Mouse (Mus musculus): Measurements from ENCODE around the gene Dppa2. TPM values are rescaled to one million over a fixed set of nuclear protein-coding genes. Genes with fewer than 3 reads are reported as not detected.

Gene Dppa2
- not detected in 2 replicates for polyA plus RNA-seq (2015; fragmentation: Nextera tagmentation; extraction: Ambion mirVana)

- no peak within 1 kb of the TSS for H3K27ac ChIP-seq
- no peaks in the 10 kb centered on the region for H3K9me3 ChIP-seq (replicated peaks)
- H3K4me3 ChIP-seq (replicated peaks) = no peak within 1 kb of the TSS
- H3K36me3 ChIP-seq = no peaks in the 10 kb centered on the region
- H3K27me3 ChIP-seq = no peaks in the 10 kb centered on the region
- H3K4me1 ChIP-seq = no peaks in the 10 kb centered on the region
- WGBS = 74% methylated on average over 7 of the region's 7 CpGs
- no peak within 1 kb of the TSS for H3K9ac ChIP-seq
- no peak for ATAC-seq (replicated peaks; ENCODE audit: low FRiP score)
- no peak within 1 kb of the TSS for H3K4me2 ChIP-seq
Observed at GRCm38 (mm10) chr16:48303509-48303908, at the start of gene Dppa2. Gene Dppa2, plus strand, starts transcription at chr16:48303908.

- Histone ChIP-seq H3K4me1 (0 out of 2 replicates have a peak, but pooled peaks cover 5% of the 10 kb centered on the region), H3K27ac (no peak overlapping the region), H3K27me3 (no peaks in the 10 kb centered on the region), H3K36me3 (no peaks in the 10 kb centered on the region), H3K4me3 (replicated peaks) (no peak overlapping the region), H3K9ac (no peak overlapping the region), H3K9me3 (replicated peaks) (no peaks in the 10 kb centered on the region), H3K4me2 (no peak overlapping the region)
- WGBS = 94% methylated on average over 5 of the region's 5 CpGs
- no peak for ATAC-seq (replicated peaks; ENCODE audit: low FRiP score)
Observed at GRCm38 (mm10) chr16:48254584-48254983, 49.1 kb upstream of the Dppa2 start.

GRCm38 (mm10) chr16:48259519-48259918, 44.2 kb upstream of the Dppa2 start:
- Histone ChIP-seq H3K9me3 (replicated peaks) (no peaks in the 10 kb centered on the region), H3K9ac (no peak overlapping the region), H3K4me3 (replicated peaks) (no peak overlapping the region), H3K4me1 (0 out of 2 replicates have a peak, but pooled peaks cover 2% of the 10 kb centered on the region), H3K27me3 (no peaks in the 10 kb centered on the region), H3K27ac (no peak overlapping the region), H3K36me3 (no peaks in the 10 kb centered on the region), H3K4me2 (no peak overlapping the region)
- 89% methylated on average over 4 of the region's 4 CpGs for WGBS
- ATAC-seq (replicated peaks; ENCODE audit: low FRiP score) = no peak

- H3K9ac ChIP-seq = no peak overlapping the region
- H3K4me1 ChIP-seq = 0 out of 2 replicates have a peak, but pooled peaks cover 2% of the 10 kb centered on the region
- no peaks in the 10 kb centered on the region for H3K9me3 ChIP-seq (replicated peaks)
- ATAC-seq (replicated peaks; ENCODE audit: low FRiP score) = no peak
- no peak overlapping the region for H3K27ac ChIP-seq
- no peak overlapping the region for H3K4me2 ChIP-seq
- no peaks in the 10 kb centered on the region for H3K36me3 ChIP-seq
- 92% methylated on average over 1 of the region's 1 CpGs for WGBS
- no peak overlapping the region for H3K4me3 ChIP-seq (replicated peaks)
- no peaks in the 10 kb centered on the region for H3K27me3 ChIP-seq
Observed at GRCm38 (mm10) chr16:48262901-48263300, 40.8 kb upstream of the Dppa2 start.

GRCm38 (mm10) chr16:48265856-48266255, 37.9 kb upstream of the Dppa2 start:
- Histone ChIP-seq H3K27me3 (no peaks in the 10 kb centered on the region), H3K36me3 (no peaks in the 10 kb centered on the region), H3K4me2 (no peak overlapping the region), H3K4me3 (replicated peaks) (no peak overlapping the region), H3K27ac (no peak overlapping the region), H3K9me3 (replicated peaks) (no peaks in the 10 kb centered on the region), H3K9ac (no peak overlapping the region), H3K4me1 (no peaks in the 10 kb centered on the region)
- ATAC-seq (replicated peaks; ENCODE audit: low FRiP score) = no peak
- 74% methylated on average over 4 of the region's 4 CpGs for WGBS

- WGBS = 79% methylated on average over 4 of the region's 4 CpGs
- no peaks in the 10 kb centered on the region for H3K9me3 ChIP-seq (replicated peaks)
- no peak overlapping the region for H3K4me3 ChIP-seq (replicated peaks)
- H3K4me2 ChIP-seq = no peak overlapping the region
- H3K27ac ChIP-seq = no peak overlapping the region
- H3K9ac ChIP-seq = no peak overlapping the region
- H3K4me1 ChIP-seq = no peaks in the 10 kb centered on the region
- ATAC-seq (replicated peaks; ENCODE audit: low FRiP score) = no peak
- no peaks in the 10 kb centered on the region for H3K36me3 ChIP-seq
- H3K27me3 ChIP-seq = no peaks in the 10 kb centered on the region
Observed at GRCm38 (mm10) chr16:48276940-48277339, 26.8 kb upstream of the Dppa2 start.

- no peak for ATAC-seq (replicated peaks; ENCODE audit: low FRiP score)
- no peaks in the 10 kb centered on the region for H3K27me3 ChIP-seq
- H3K4me3 ChIP-seq (replicated peaks) = no peak overlapping the region
- no peaks in the 10 kb centered on the region for H3K4me1 ChIP-seq
- H3K36me3 ChIP-seq = no peaks in the 10 kb centered on the region
- no peaks in the 10 kb centered on the region for H3K9me3 ChIP-seq (replicated peaks)
- no peak overlapping the region for H3K27ac ChIP-seq
- no peak overlapping the region for H3K4me2 ChIP-seq
- WGBS = 92% methylated on average over 4 of the region's 4 CpGs
- H3K9ac ChIP-seq = no peak overlapping the region
Observed at GRCm38 (mm10) chr16:48280883-48281282, 22.8 kb upstream of the Dppa2 start.

- no peak for ATAC-seq (replicated peaks; ENCODE audit: low FRiP score)
- Histone ChIP-seq H3K36me3 (no peaks in the 10 kb centered on the region), H3K4me3 (replicated peaks) (no peak overlapping the region), H3K9me3 (replicated peaks) (no peaks in the 10 kb centered on the region), H3K9ac (no peak overlapping the region), H3K4me1 (no peaks in the 10 kb centered on the region), H3K27ac (no peak overlapping the region), H3K27me3 (no peaks in the 10 kb centered on the region), H3K4me2 (no peak overlapping the region)
- WGBS = 77% methylated on average over 1 of the region's 1 CpGs
Observed at GRCm38 (mm10) chr16:48282801-48283200, 20.9 kb upstream of the Dppa2 start.

GRCm38 (mm10) chr16:48283517-48283916, 20.2 kb upstream of the Dppa2 start, which contains the start of gene Dppa4:
Gene Dppa4, plus strand, starts transcription at chr16:48283733.
- no peak within 1 kb of the TSS for H3K4me3 ChIP-seq (replicated peaks)
- no peaks in the 10 kb centered on the region for H3K4me1 ChIP-seq
- ATAC-seq (replicated peaks; ENCODE audit: low FRiP score) = no peak
- no peaks in the 10 kb centered on the region for H3K36me3 ChIP-seq
- no peak within 1 kb of the TSS for H3K27ac ChIP-seq
- 73% methylated on average over 4 of the region's 4 CpGs for WGBS
- no peaks in the 10 kb centered on the region for H3K9me3 ChIP-seq (replicated peaks)
- no peak within 1 kb of the TSS for H3K9ac ChIP-seq
- H3K27me3 ChIP-seq = no peaks in the 10 kb centered on the region
- no peak within 1 kb of the TSS for H3K4me2 ChIP-seq

- Histone ChIP-seq H3K4me3 (replicated peaks) (no peak overlapping the region), H3K36me3 (no peaks in the 10 kb centered on the region), H3K27me3 (no peaks in the 10 kb centered on the region), H3K4me2 (no peak overlapping the region), H3K9ac (no peak overlapping the region), H3K27ac (no peak overlapping the region), H3K9me3 (replicated peaks) (no peaks in the 10 kb centered on the region), H3K4me1 (no peaks in the 10 kb centered on the region)
- 86% methylated on average over 4 of the region's 4 CpGs for WGBS
- no peak for ATAC-seq (replicated peaks; ENCODE audit: low FRiP score)
Observed at GRCm38 (mm10) chr16:48285517-48285916, 18.2 kb upstream of the Dppa2 start.

- H3K9me3 ChIP-seq (replicated peaks) = no peaks in the 10 kb centered on the region
- no peak overlapping the region for H3K4me2 ChIP-seq
- no peak overlapping the region for H3K27ac ChIP-seq
- H3K9ac ChIP-seq = no peak overlapping the region
- 67% methylated on average over 14 of the region's 14 CpGs for WGBS
- H3K4me3 ChIP-seq (replicated peaks) = no peak overlapping the region
- H3K27me3 ChIP-seq = no peaks in the 10 kb centered on the region
- no peaks in the 10 kb centered on the region for H3K4me1 ChIP-seq
- no peak for ATAC-seq (replicated peaks; ENCODE audit: low FRiP score)
- no peaks in the 10 kb centered on the region for H3K36me3 ChIP-seq
Observed at GRCm38 (mm10) chr16:48297384-48298136, 6.1 kb upstream of the Dppa2 start.

- H3K4me2 ChIP-seq = no peak overlapping the region
- H3K9me3 ChIP-seq (replicated peaks) = no peaks in the 10 kb centered on the region
- H3K4me1 ChIP-seq = no peaks in the 10 kb centered on the region
- 80% methylated on average over 3 of the region's 3 CpGs for WGBS
- no peak overlapping the region for H3K4me3 ChIP-seq (replicated peaks)
- no peak overlapping the region for H3K9ac ChIP-seq
- ATAC-seq (replicated peaks; ENCODE audit: low FRiP score) = no peak
- no peak overlapping the region for H3K27ac ChIP-seq
- no peaks in the 10 kb centered on the region for H3K36me3 ChIP-seq
- no peaks in the 10 kb centered on the region for H3K27me3 ChIP-seq
Observed at GRCm38 (mm10) chr16:48299884-48300283, 3.8 kb upstream of the Dppa2 start.

GRCm38 (mm10) chr16:48303983-48304382, 275 bp downstream of the Dppa2 start:
- Histone ChIP-seq H3K4me3 (replicated peaks) (no peak overlapping the region), H3K27ac (no peak overlapping the region), H3K9me3 (replicated peaks) (no peaks in the 10 kb centered on the region), H3K36me3 (no peaks in the 10 kb centered on the region), H3K27me3 (no peaks in the 10 kb centered on the region), H3K9ac (no peak overlapping the region), H3K4me1 (no peaks in the 10 kb centered on the region), H3K4me2 (no peak overlapping the region)
- ATAC-seq (replicated peaks; ENCODE audit: low FRiP score) = no peak
- 79% methylated on average over 3 of the region's 3 CpGs for WGBS

Measured in kidney, embryonic 15.5 days (tissue).